ENCODE assay signal across 9 mouse cellular contexts in genomic region chr7:27354783-27355182, GRCm38 (mm10). TPM values are rescaled to one million over a fixed set of nuclear protein-coding genes. Genes with fewer than 3 reads are reported as not detected.
DNase-seq lines count a peak whose midpoint lies in the region; ATAC-seq and TF ChIP-seq lines count a peak whose summit lies in the region.
"Had no signal": no experiment of that assay in that cellular context is flagged by ENCODE, and none has a peak within 500 bp of the region (broad histone marks: within the 10 kb centered on the region; RNA-seq: fewer than 3 reads in every experiment).

No protein-coding gene starts in this region.

- peaks cover 26% of the 10 kb centered on the region for H3K4me1 ChIP-seq in heart, embryonic 15.5 days (replicated peaks)
- H3K4me1 ChIP-seq in embryonic facial prominence, embryonic 13.5 days, result peaks cover 20% of the 10 kb centered on the region
- peaks cover 30% of the 10 kb centered on the region for H3K4me1 ChIP-seq in limb, embryonic 10.5 days
- peaks cover 4% of the 10 kb centered on the region; the same call in 1 of the 2 replicates for H3K4me1 ChIP-seq in midbrain, postnatal 0 days (ENCODE audit: insufficient read depth, low read length)

- no peak overlapping the region for H3K27ac ChIP-seq in heart, embryonic 15.5 days
- H3K27ac ChIP-seq in embryonic facial prominence, embryonic 13.5 days, result no peak overlapping the region
- no peak overlapping the region for H3K27ac ChIP-seq in limb, embryonic 10.5 days
- no peak overlapping the region for H3K27ac ChIP-seq in midbrain, postnatal 0 days (ENCODE audit: low read depth, low read length)

- no peaks in the 10 kb centered on the region for H3K27me3 ChIP-seq in heart, embryonic 15.5 days
- peaks cover 26% of the 10 kb centered on the region for H3K27me3 ChIP-seq in embryonic facial prominence, embryonic 13.5 days
- peaks cover 42% of the 10 kb centered on the region for H3K27me3 ChIP-seq in limb, embryonic 10.5 days (ENCODE audit: low read depth, poor library complexity, severe bottlenecking)
- H3K27me3 ChIP-seq in midbrain, postnatal 0 days (ENCODE audit: insufficient read depth, low read length), result peaks cover 8% of the 10 kb centered on the region; the same call in 1 of the 2 replicates

- H3K4me3 ChIP-seq in heart, embryonic 15.5 days, result peak overlapping the region; percentile 65
- H3K4me3 ChIP-seq in embryonic facial prominence, embryonic 13.5 days, result peak overlapping the region; percentile 68
- H3K4me3 ChIP-seq in limb, embryonic 10.5 days, result peak overlapping the region; percentile 67
- peak overlapping the region; percentile 58 for H3K4me3 ChIP-seq in midbrain, postnatal 0 days (ENCODE audit: low read depth, low read length)

- H3K9ac ChIP-seq in heart, embryonic 15.5 days, result no peak overlapping the region
- peak overlapping the region; percentile 76; the same call in 1 of the 2 replicates for H3K9ac ChIP-seq in embryonic facial prominence, embryonic 13.5 days
- H3K9ac ChIP-seq in midbrain, postnatal 0 days (replicated peaks; ENCODE audit: low read length, poor library complexity, severe bottlenecking), result peak overlapping the region; percentile 70; the same call in 1 of the 2 replicates

- ATAC-seq in heart, embryonic 15.5 days (replicated peaks; ENCODE audit: insufficient number of reproducible peaks, insufficient read depth, low FRiP score, low read depth), result no peak
- no peak for ATAC-seq in embryonic facial prominence, embryonic 13.5 days (ENCODE audit: insufficient number of reproducible peaks, insufficient read depth, low FRiP score, low TSS enrichment, low read depth)
- ATAC-seq in midbrain, postnatal 0 days (ENCODE audit: low FRiP score), result no peak
- ATAC-seq in granulocyte monocyte progenitor cell, adult 5-6 weeks (replicated peaks; ENCODE audit: poor library complexity, severe bottlenecking), result no peak

- peak overlapping the region; percentile 83 for H3K4me2 ChIP-seq in heart, embryonic 15.5 days
- H3K4me2 ChIP-seq in embryonic facial prominence, embryonic 13.5 days, result peak overlapping the region; percentile 76
- H3K4me2 ChIP-seq in midbrain, postnatal 0 days (ENCODE audit: low read depth, low read length, poor library complexity, severe bottlenecking), result peak overlapping the region; percentile 74

- TF ChIP-seq CTCF in midbrain, postnatal 0 days (IDR thresholded peaks at IDR 0.05), result no peak

- no peak for DNase-seq in heart, adult 9 months (ENCODE audit: low spot score in 2 of 2)
- DNase-seq in limb, embryonic 10.5 days (ENCODE audit: low spot score), result no peak
- no peak for DNase-seq in midbrain, postnatal 0 days (ENCODE audit: low spot score)
- no peak for DNase-seq in urinary bladder, adult 18-20 months (ENCODE audit: low spot score in 2 of 2)
- no peak for DNase-seq in left cerebral cortex, adult 8-10 months (ENCODE audit: low spot score in 2 of 2)
- DNase-seq: cerebellum, adult 11 months had no signal

- peaks cover 8% of the 10 kb centered on the region; the same call in 1 of the 2 replicates for H3K36me3 ChIP-seq in heart, embryonic 15.5 days
- peaks cover 37% of the 10 kb centered on the region for H3K36me3 ChIP-seq in embryonic facial prominence, embryonic 13.5 days
- peaks cover 18% of the 10 kb centered on the region for H3K36me3 ChIP-seq in limb, embryonic 10.5 days
- peaks cover 9% of the 10 kb centered on the region for H3K36me3 ChIP-seq in midbrain, postnatal 0 days (ENCODE audit: insufficient read depth, low read length)

- 38% methylated on average over 4 of the region's 4 CpGs for WGBS in heart, embryonic 15.5 days
- WGBS in embryonic facial prominence, embryonic 13.5 days, result 47% methylated on average over 4 of the region's 4 CpGs
- WGBS in limb, embryonic 10.5 days, result 48% methylated on average over 4 of the region's 4 CpGs
- WGBS in midbrain, postnatal 0 days, result 50% methylated on average over 4 of the region's 4 CpGs

- no peaks in the 10 kb centered on the region for H3K9me3 ChIP-seq in heart, embryonic 15.5 days (replicated peaks)
- H3K9me3 ChIP-seq in embryonic facial prominence, embryonic 13.5 days, result no peaks in the 10 kb centered on the region
- H3K9me3 ChIP-seq in limb, embryonic 10.5 days (replicated peaks), result no peaks in the 10 kb centered on the region
- no peaks in the 10 kb centered on the region for H3K9me3 ChIP-seq in midbrain, postnatal 0 days (ENCODE audit: low read length)

RNA-seq across cellular contexts. Expression of gene Shkbp1, which starts 1.0 kb away (rescaled TPM):
- 19.8 and 29.4 TPM in 2 replicates for polyA plus RNA-seq in heart, embryonic 15.5 days (2015; fragmentation: Nextera tagmentation; extraction: Ambion mirVana)
- polyA plus RNA-seq in embryonic facial prominence, embryonic 13.5 days (2015; fragmentation: Nextera tagmentation; extraction: Ambion mirVana), result 61.5 and 70.6 TPM in 2 replicates
- 46.1 and 61.2 TPM in 2 replicates for polyA plus RNA-seq in limb, embryonic 10.5 days (2016; fragmentation: Nextera tagmentation; extraction: Ambion mirVana)
- total RNA-seq in midbrain, postnatal 0 days (2014; rRNA removed), result 36.3 and 42.7 TPM in 2 replicates
- 24.1 and 25.1 TPM in 2 replicates for polyA plus RNA-seq in midbrain, postnatal 0 days (2015; fragmentation: Nextera tagmentation; extraction: Ambion mirVana)
- 23.6 and 31.1 TPM in 2 replicates for total RNA-seq in granulocyte monocyte progenitor cell, adult 5-6 weeks (2014; fragmentation: Nextera tagmentation)
- 13.9 and 18.8 TPM in 2 replicates for total RNA-seq in granulocyte monocyte progenitor cell, adult 5-6 weeks (2017)
- 10 to 100 TPM; 20.7 to 25.9 (median 23.1) TPM for total RNA-seq in left cerebral cortex, adult 8-10 months (2022)

RNA-seq across cellular contexts. Expression of gene Gm20479, which starts 2.4 kb away (rescaled TPM):
- polyA plus RNA-seq in heart, embryonic 15.5 days (2015; fragmentation: Nextera tagmentation; extraction: Ambion mirVana), result 0.34 TPM in 1 of 2 replicates, not detected in the other
- polyA plus RNA-seq in embryonic facial prominence, embryonic 13.5 days (2015; fragmentation: Nextera tagmentation; extraction: Ambion mirVana), result not detected in 2 replicates
- polyA plus RNA-seq in limb, embryonic 10.5 days (2016; fragmentation: Nextera tagmentation; extraction: Ambion mirVana), result not detected in 2 replicates
- total RNA-seq in midbrain, postnatal 0 days (2014; rRNA removed), result not detected in 2 replicates
- polyA plus RNA-seq in midbrain, postnatal 0 days (2015; fragmentation: Nextera tagmentation; extraction: Ambion mirVana), result not detected in 2 replicates
- not detected in 2 replicates for total RNA-seq in granulocyte monocyte progenitor cell, adult 5-6 weeks (2014; fragmentation: Nextera tagmentation)
- total RNA-seq in granulocyte monocyte progenitor cell, adult 5-6 weeks (2017), result 1.5 TPM in 1 of 2 replicates, not detected in the other
- total RNA-seq in left cerebral cortex, adult 8-10 months (2022), result not detected

RNA-seq across cellular contexts. Expression of gene Ltbp4, which starts 17.3 kb away (rescaled TPM):
- polyA plus RNA-seq in heart, embryonic 15.5 days (2015; fragmentation: Nextera tagmentation; extraction: Ambion mirVana), result 61.7 and 99.9 TPM in 2 replicates
- 32.0 and 40.3 TPM in 2 replicates for polyA plus RNA-seq in embryonic facial prominence, embryonic 13.5 days (2015; fragmentation: Nextera tagmentation; extraction: Ambion mirVana)
- 6.7 and 10.6 TPM in 2 replicates for polyA plus RNA-seq in limb, embryonic 10.5 days (2016; fragmentation: Nextera tagmentation; extraction: Ambion mirVana)
- 25.3 and 44.3 TPM in 2 replicates for total RNA-seq in midbrain, postnatal 0 days (2014; rRNA removed)
- polyA plus RNA-seq in midbrain, postnatal 0 days (2015; fragmentation: Nextera tagmentation; extraction: Ambion mirVana), result 13.6 and 16.0 TPM in 2 replicates
- total RNA-seq in granulocyte monocyte progenitor cell, adult 5-6 weeks (2014; fragmentation: Nextera tagmentation), result not detected in 2 replicates
- not detected in 2 replicates for total RNA-seq in granulocyte monocyte progenitor cell, adult 5-6 weeks (2017)
- 10 to 100 TPM; 41.9 to 51.1 (median 44.6) TPM for total RNA-seq in left cerebral cortex, adult 8-10 months (2022)
